Mouse (Mus musculus) forebrain, postnatal 0 days (tissue): ENCODE data around the gene Sec16a. TPM values are rescaled to one million over a fixed set of nuclear protein-coding genes. Genes with fewer than 3 reads are reported as not detected.

ENCODE experiments used
- ATAC-seq: fragments of 200-750 bp; cut with Nextera tagmentation; 2 replicates; pipeline ENCODE4 v1.8.0; 2017; ENCODE audit warnings: mild to moderate bottlenecking, moderate library complexity
- DNase-seq: peaks from one replicate; pipeline ENCODE4 v3.0.0-alpha.2; 2015
- H3K27ac ChIP-seq: fragments of 300-500 bp; sonication (generic); 2 replicates; pipeline ENCODE4 v1.5.1; 2014; ENCODE audit warnings: low read depth, mild to moderate bottlenecking, antibody characterized with exemption, low read length, moderate library complexity, mixed read lengths
- H3K27me3 ChIP-seq: fragments of 300-500 bp; sonication (generic); 2 replicates; pipeline ENCODE4 v1.6.1; 2014; ENCODE audit warnings: mild to moderate bottlenecking, low read length, mixed read lengths; ENCODE audit not compliant: insufficient read depth
- H3K36me3 ChIP-seq: fragments of 300-500 bp; sonication (generic); 2 replicates; pipeline ENCODE4 v1.6.1; 2014; ENCODE audit warnings: mild to moderate bottlenecking, moderate library complexity; ENCODE audit not compliant: insufficient read depth
- H3K4me1 ChIP-seq: fragments of 300-500 bp; sonication (generic); 2 replicates; pipeline ENCODE4 v1.6.1; 2014; ENCODE audit warnings: antibody characterized with exemption; ENCODE audit not compliant: insufficient read depth
- H3K4me2 ChIP-seq: fragments of 300-500 bp; sonication (generic); 2 replicates; pipeline ENCODE4 v1.6.1; 2014; ENCODE audit warnings: low read depth, mild to moderate bottlenecking, moderate library complexity
- H3K4me3 ChIP-seq: fragments of 300-500 bp; sonication (generic); 2 replicates; pipeline ENCODE4 v1.5.1; 2014; ENCODE audit warnings: low read depth, low read length, mixed read lengths
- H3K9ac ChIP-seq: fragments of 300-500 bp; sonication (generic); 2 replicates; pipeline ENCODE4 v1.6.1; 2014; ENCODE audit warnings: mild to moderate bottlenecking
- H3K9me3 ChIP-seq: fragments of 300-500 bp; sonication (generic); 2 replicates; pipeline ENCODE4 v1.6.1; 2016; ENCODE audit warnings: low read length
- CTCF ChIP-seq: sonication (generic); IDR thresholded peaks from 2 replicates; pipeline ENCODE4 v1.5.1; 2016; ENCODE audit warnings: antibody characterized with exemption, control low read depth, low read depth
- WGBS: fragments of 180-500 bp; shearing (Covaris S2); extraction: QIAGEN DNeasy Blood & Tissue Kit; methylation state at CpG from one replicate; pipeline ENCODE4 v1.1.7; 2014; 5-methylcytosine and 5-hydroxymethylcytosine counted together
- polyA plus RNA-seq: library from polyadenylated mRNA; unstranded; fragments of >200 nt; fragmentation: Nextera tagmentation; extraction: Ambion mirVana; gene quantifications from 2 replicates; pipeline ENCODE4 v1.2.1, GENCODE M21; 2015
- total RNA-seq: library from RNA; depleted of rRNA; stranded (reverse); fragments of >200 nt; gene quantifications from 2 replicates; pipeline ENCODE4 v1.2.3, GENCODE M21; 2014

Sec16a gene
- total and polyA plus RNA-seq, 2 experiments from 2014 or later = 10.9 to 65.6 TPM

DNA sequence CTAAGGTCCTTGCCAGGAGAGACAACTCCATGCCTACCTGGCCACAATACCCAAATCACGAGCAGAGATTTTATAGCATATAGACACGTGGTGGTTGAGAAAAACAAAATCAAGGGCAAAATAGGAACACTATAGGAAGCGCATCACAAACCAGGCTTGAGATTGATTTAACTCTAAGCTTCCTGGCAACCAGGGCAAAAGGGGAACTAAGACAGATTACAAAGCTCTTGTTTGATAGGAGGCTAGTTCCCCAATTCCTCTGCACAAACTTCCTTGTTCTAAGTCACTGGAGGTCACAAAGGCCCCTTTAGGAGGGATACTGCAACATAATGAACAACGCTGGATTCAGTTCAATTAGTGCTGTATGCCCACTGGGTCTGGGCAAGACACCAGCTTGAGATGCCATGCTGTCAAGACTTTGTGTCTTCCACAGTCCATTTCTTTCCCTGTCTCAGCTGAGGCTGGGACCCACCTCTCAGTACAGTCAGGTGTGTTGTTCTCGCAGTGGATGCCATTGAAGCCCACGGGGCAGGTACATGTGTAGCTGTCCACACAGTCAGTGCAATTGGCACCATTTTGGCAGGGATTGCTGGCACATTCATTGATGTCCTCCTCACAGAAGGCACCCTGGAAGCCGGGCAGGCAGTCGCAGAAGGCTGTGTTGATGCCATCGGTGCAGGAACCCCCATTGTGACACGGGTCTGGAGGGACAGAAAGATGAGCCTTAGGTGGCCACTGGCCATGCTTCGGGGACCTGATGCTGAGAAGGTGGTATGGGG is 27.5 kb upstream of the Sec16a start:
- no peak for TF ChIP-seq CTCF
- WGBS = 72% methylated on average over 11 of the region's 11 CpGs
- Histone ChIP-seq H3K9ac (no peak overlapping the region), H3K4me2 (no peak overlapping the region), H3K4me3 (no peak overlapping the region), H3K4me1 (no peaks in the 10 kb centered on the region), H3K36me3 (peaks cover 21% of the 10 kb centered on the region), H3K27ac (no peak overlapping the region), H3K27me3 (no peaks in the 10 kb centered on the region), H3K9me3 (no peaks in the 10 kb centered on the region)
- DNase-seq (no peak), ATAC-seq (no peak)

DNA sequence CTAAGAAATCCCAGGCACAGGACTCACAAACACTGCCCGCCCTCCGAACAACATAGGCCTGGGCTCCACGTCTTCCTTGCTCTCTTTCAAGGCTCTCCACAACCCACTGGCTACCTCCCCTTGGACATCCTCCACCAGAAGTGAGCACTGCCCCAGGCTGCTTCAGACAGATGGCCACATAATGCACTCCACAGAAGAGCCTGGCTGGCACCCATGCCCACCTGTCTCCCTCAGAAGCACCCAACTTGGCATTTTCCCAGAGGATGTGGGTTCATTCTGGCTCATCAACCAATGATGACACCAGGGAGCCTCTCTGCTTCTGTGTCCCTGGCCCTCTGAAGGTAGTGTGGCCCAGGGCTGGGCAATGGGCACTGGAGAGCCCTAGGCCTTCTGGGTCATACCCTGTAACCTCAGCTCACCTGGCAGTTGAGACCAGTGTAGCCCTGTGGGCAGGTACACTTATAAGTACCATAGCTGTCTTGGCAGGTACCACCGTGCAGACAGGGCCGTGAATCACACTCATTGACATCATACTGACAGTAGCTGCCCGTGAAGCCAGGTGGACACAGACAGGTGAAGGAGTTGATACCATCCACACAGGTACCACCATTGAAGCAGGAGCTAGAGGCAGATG is 26.8 kb upstream of the Sec16a start:
- Histone ChIP-seq H3K27me3 (no peaks in the 10 kb centered on the region), H3K4me2 (no peak overlapping the region), H3K36me3 (peaks cover 15% of the 10 kb centered on the region), H3K9me3 (no peaks in the 10 kb centered on the region), H3K9ac (no peak overlapping the region), H3K4me1 (no peaks in the 10 kb centered on the region), H3K27ac (no peak overlapping the region), H3K4me3 (no peak overlapping the region)
- WGBS = 75% methylated on average over 6 of the region's 6 CpGs
- ATAC-seq (no peak), DNase-seq (no peak)
- TF ChIP-seq CTCF = no peak

DNA sequence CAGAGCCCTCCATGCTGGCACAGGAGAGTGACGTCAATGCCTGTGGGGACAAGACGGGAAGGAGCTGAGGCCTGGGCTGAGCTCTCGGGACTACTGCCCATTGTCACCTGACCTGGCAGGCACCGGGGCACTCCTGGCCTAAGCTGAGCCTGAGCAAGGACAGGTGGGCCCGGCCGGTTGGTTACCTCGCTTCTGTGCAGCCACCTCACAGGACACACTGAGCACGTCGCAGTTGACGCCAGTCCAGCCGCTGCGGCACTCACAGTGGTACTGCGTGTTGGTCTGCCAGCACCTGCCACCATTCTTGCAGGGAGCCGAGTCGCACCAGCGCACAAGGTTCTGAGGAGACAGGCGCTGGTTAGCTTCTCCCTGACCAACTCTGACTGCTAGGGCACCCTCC is 26.0 kb upstream of the Sec16a start:
- no peaks in the 10 kb centered on the region for H3K27me3 ChIP-seq
- no peak overlapping the region for H3K4me2 ChIP-seq
- 87% methylated on average over 17 of the region's 17 CpGs for WGBS
- peaks cover 16% of the 10 kb centered on the region for H3K36me3 ChIP-seq
- H3K4me3 ChIP-seq = no peak overlapping the region
- no peak for TF ChIP-seq CTCF
- no peaks in the 10 kb centered on the region for H3K9me3 ChIP-seq
- no peak overlapping the region for H3K27ac ChIP-seq
- no peak overlapping the region for H3K9ac ChIP-seq
- no peaks in the 10 kb centered on the region for H3K4me1 ChIP-seq
- no peak for ATAC-seq
- no peak for DNase-seq

DNA sequence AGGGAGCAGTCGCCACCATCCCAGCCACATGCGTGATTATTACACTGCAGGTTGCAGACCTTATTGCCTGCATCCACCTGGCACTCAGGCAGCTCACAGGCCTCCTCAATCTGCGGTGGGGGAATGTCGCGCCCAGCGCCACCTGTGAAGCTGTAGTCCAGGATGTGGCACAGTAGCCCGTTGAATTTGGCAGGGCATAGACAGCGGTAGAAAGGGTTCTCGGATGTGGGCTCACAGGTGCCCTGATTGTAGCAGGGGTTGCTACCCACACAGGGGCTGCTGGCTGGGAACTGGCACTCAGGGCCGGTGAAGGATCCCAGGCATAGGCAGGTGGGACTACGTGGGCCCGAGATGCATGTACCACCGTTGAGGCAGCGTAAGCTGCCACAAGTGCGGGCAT is 23.4 kb upstream of the Sec16a start:
- Histone ChIP-seq H3K9ac (no peak overlapping the region), H3K4me2 (no peak overlapping the region), H3K4me1 (no peaks in the 10 kb centered on the region), H3K4me3 (no peak overlapping the region), H3K27ac (no peak overlapping the region), H3K27me3 (no peaks in the 10 kb centered on the region), H3K9me3 (no peaks in the 10 kb centered on the region), H3K36me3 (peaks cover 25% of the 10 kb centered on the region)
- WGBS = 92% methylated on average over 15 of the region's 15 CpGs
- no peak for TF ChIP-seq CTCF
- DNase-seq = no peak
- no peak for ATAC-seq

DNA sequence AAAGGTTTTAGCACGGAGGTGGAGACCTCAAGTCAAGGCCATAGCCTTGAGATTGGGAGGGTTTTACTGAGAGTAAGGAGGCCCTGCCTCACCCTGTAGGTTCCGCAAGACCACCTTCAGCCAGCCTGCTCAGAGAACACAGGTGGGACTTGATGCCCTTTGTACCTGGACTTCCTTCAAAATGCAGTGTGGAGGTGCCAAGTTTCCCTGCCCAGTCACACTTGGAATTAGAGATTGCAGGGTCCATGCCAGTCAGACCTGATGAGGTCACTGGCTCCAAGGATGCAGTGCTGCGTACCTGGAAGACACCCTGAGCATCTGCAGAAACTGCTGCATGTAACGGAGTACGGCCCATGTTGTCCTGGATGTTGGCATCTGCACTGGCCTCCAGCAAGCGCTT is 18.4 kb upstream of the Sec16a start:
- no peak overlapping the region for H3K27ac ChIP-seq
- no peak overlapping the region for H3K4me3 ChIP-seq
- H3K4me1 ChIP-seq = no peaks in the 10 kb centered on the region
- H3K9me3 ChIP-seq = no peaks in the 10 kb centered on the region
- no peak overlapping the region for H3K4me2 ChIP-seq
- peaks cover 32% of the 10 kb centered on the region for H3K36me3 ChIP-seq
- H3K9ac ChIP-seq = no peak overlapping the region
- TF ChIP-seq CTCF = no peak
- DNase-seq (no peak), ATAC-seq (no peak)
- no peaks in the 10 kb centered on the region for H3K27me3 ChIP-seq
- 97% methylated on average over 6 of the region's 6 CpGs for WGBS

DNA sequence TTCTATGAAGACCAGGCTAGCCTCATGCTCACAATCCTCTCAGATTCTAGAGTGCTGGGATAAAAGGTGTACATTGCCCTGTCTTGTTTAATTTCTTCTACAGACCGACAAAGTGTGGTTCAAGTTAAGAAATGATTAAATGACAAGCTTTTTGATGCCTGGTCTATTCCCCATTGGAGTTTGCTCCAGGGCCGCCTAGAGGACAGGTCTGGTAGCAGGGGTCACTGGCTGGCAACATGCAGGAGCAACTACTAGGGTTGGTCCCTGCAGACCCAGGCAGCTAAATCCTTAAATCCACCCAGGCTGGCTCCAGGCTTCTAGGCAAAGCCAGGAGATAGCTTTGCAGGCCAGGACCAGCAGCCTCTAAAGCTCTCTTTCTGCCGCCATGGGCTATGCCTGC is 18.0 kb upstream of the Sec16a start:
- Histone ChIP-seq H3K9me3 (no peaks in the 10 kb centered on the region), H3K4me3 (no peak overlapping the region), H3K9ac (no peak overlapping the region), H3K36me3 (peaks cover 32% of the 10 kb centered on the region), H3K4me2 (no peak overlapping the region), H3K27me3 (no peaks in the 10 kb centered on the region), H3K27ac (no peak overlapping the region), H3K4me1 (no peaks in the 10 kb centered on the region)
- TF ChIP-seq CTCF = no peak
- DNase-seq (no peak), ATAC-seq (no peak)
- WGBS = 82% methylated on average over 3 of the region's 3 CpGs

DNA sequence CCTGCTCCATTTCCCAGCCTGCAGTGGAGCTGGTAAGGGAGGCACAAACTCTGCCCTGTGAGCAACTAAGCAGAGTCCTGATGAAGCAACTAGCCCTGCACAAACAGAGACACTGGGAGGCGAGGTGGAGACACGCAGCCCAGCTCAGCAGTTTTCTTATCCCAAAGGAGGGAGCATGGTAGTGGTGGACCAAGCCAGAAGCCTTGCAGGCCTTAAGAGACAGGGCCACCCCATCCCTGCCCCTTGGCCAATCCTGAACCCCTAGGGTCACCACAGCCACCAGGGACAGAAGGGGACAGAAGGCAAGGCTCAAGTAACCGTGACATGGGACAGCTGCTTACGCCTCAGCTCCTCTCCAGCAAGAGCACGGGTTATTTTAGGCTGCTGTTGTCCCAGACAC is 16.7 kb upstream of the Sec16a start:
- no peaks in the 10 kb centered on the region for H3K9me3 ChIP-seq
- DNase-seq = no peak
- H3K4me1 ChIP-seq = no peaks in the 10 kb centered on the region
- no peak overlapping the region for H3K27ac ChIP-seq
- H3K36me3 ChIP-seq = peaks cover 31% of the 10 kb centered on the region
- no peak overlapping the region for H3K4me3 ChIP-seq
- ATAC-seq = no peak
- H3K27me3 ChIP-seq = no peaks in the 10 kb centered on the region
- no peak for TF ChIP-seq CTCF
- 91% methylated on average over 5 of the region's 5 CpGs for WGBS
- H3K4me2 ChIP-seq = no peak overlapping the region
- H3K9ac ChIP-seq = no peak overlapping the region
